Mouse (Mus musculus) heart, adult 8-10 months (tissue): ENCODE measurements around the gene Ubxn4. TPM values are rescaled to one million over a fixed set of nuclear protein-coding genes. Genes with fewer than 3 reads are reported as not detected.
A peak's percentile ranks its signal among the peaks of the same experiment; 100 is the strongest.
"Not testable (repeated sequence)": the region's sequence is repeated elsewhere in the genome, so short reads cannot be mapped to it uniquely, and the experiment has no call there.

Experiments used
- DNase-seq: peaks from one replicate; pipeline ENCODE4 v3.0.0; 2022; ENCODE audit warnings: low spot score
- total RNA-seq, 4 experiments: library from RNA; stranded (reverse); gene quantifications; 2 replicates each; pipeline ENCODE4 v1.2.4; 2022

The Ubxn4 gene
- total RNA-seq: 10 to 100 TPM; 35.4 to 43.4 (median 40.7) TPM

DNA sequence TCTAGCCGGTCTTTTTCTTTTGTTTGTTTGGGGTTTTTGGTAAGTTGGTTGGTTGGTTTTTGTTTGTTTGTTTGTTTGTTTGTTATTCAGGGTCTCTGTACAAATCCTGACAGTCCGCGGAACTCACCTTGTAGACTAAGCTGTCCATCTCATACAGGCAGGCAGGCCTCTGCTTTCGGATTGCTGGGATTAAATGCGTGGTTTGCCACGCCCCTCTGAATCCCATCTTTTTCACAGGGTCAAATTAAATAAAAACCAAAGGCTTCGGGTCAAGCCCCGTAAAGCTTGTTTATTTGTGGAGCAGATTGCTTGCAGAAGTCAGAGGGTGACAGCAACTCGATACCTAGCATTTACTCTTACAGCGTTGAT lies at the start of gene Ubxn4:
Ubxn4 (plus strand) TSS at position 338 of the 369 bp plus-strand sequence.
- no peak for DNase-seq

DNA sequence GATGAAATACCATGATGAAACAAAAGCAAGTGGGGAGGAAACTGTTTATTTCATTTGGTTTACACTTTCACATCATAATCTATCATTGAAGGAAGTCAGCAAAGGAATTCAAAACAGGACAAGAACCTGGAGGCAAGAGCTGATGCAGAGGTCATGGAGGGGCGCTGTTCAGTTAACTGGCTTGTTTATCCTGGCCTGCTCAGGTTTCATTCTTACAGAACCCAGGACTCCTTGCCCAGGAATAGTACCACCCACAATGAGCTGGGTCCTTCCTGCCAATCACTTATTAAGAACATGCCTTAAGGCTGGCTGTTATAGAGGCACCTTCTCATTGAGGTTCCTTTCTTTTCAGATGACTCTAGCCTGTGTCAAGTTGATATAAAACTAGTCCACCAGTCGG lies 49.8 kb upstream of the Ubxn4 start:
- DNase-seq: no peak

DNA sequence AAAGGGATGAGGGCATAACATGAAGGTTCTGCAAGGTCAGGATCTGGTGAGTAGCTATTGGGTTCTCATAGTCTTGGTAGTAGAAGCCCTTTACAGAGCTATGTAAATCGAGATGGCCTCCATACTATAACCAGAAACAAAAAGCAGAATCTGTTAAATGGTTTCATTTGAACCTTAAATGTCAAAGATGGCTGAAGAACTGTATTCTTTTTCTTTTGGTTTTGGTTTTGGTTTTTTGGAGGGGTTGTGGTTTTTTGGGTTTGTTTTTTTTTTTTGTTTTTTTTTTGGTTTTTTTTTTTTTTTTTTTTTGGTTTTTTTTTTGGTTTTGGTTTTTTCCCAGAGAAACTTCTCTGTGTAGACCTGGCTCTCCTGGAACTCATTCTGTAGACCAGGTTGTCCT lies 46.4 kb upstream of the Ubxn4 start:
- DNase-seq: no peak

DNA sequence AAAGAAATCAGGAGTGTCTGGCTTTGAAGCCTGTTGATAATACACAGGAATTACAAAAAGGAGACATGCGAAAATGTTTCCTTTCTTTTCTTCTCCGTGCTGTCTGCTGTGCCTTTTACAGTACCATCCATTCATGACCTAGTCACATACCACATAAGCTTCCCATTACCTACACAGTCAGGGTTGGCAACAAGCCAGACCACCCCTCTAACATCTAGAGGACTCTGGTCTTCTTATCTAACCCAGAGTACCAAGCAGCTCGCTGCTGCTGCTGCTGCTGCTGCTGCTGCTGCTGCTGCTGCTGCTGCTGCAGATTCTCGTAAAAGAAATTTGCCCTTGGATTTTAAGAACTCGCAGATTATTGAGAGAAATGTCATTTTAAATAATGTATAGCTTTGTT lies 30.5 kb upstream of the Ubxn4 start:
- DNase-seq: no peak

DNA sequence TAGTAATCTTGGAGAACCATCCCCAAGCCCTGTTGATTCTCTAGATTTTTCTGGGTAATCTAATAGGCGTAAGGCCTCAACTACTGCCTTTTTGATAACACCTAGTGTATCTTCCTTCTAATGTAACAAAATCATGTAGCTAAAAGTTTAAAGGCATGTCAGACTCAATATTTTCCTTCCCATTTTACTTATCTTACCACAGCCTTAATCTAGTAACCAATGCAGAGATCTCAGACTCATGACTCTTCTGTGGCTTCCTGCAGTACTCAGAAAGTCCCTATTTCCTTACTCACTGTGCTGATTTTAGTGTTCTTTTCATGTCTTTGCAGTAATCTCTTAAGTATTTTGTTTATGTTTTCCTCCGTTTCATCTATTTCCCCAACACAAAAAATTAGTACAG lies 21.9 kb upstream of the Ubxn4 start:
- no peak for DNase-seq

DNA sequence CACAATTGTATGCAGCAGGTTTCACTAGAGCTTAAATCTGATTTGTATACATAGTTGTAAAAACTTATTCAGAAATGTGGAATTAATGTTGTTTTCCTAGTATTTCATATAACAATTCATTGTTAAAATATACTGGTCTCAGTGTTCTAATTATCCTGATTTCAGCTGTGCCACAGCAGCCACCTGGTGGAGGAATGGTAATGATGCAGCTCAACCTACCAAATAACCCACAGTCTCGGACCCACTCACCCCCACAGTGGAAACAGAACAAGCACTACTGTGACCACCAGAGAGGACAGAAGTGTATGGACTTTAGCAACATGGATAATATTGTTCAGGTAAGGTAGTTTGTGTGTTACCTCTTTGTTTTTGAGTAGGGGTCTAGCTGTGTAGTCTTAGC lies 20.5 kb upstream of the Ubxn4 start:
- no peak for DNase-seq

DNA sequence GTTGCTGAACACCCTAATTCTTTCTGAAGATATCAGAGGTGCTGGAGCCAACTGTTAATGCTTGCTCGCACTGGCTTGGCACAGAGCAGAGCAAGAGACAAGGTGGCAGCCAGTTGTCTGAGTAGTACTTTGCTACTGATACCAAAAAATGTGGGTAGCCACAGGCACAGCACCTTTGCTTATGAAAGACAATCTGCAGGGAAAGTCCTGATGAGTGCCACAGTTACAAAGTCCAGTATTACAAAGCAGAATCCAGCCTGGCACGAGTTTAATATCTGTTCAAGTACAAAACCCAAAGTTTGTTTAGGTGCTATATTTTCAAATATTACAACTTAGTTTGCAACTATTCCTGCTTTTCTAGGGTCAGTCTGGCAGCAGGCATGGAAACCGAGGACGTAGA lies 8.6 kb upstream of the Ubxn4 start:
- no peak for DNase-seq

DNA sequence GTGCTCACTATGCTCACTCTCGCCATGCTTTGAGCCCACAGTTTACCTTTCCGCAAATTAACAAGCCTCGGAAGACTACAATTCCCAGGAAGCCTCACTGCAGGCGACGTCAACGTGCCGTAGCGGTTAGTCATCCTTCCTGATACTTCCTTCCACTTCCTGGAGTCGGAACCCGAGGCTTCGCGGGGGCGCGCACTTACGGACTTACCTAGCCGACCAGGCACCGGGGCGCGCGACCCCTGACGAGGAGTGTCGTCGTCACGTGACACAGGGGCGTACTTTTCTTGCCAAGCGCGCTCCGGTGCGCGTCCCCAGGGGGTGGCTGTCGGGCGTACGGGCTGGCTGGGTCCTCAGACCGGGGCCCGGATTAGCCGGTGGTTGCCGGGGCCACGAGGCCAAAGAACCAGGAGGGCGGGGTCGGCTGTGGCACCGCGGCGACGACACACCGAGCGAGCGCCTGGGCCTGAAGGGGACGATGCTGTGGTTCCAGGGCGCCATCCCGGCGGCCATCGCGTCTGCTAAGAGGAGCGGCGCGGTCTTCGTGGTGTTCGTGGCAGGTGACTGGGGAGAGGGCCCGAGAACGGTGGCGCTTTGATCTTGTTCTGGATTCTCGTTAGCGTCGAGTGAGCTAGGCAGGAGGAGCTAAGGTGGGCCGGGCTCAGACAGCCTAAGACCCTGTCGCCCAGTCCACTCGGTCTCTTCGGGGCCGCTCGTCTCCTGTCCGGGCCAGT lies 397 bp downstream of the Ubxn4 start:
- peak; percentile 92 for DNase-seq

DNA sequence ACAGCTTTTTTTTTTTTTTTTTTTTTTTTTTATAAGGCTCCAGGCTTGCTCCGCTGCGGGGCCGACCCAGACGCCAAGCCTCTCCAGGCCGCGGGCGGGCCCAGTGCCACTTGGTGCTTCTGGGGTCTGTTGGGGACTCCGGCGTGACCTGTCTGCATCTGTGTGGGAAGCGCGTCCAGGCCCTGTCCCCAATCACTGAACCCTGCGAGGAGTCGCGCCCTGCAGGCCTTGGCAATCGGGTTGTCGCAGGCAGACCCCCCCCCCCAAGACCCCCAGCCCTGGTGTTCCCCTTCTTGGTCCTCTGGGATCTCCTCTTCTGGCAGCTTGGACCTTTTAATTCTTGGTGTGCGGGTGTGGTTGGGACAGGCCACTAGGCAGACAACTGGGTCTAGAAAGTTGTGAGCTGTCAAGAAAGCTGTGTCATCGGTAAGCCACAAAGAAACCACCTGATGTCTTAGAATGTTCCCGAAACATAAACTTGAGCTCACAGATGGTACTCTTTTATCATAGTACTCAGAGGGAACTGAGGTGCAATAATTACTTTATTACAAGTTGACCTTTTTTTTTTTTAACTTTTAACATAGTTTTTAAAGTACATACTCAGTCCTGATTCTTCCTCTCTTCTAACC lies 1.1 kb downstream of the Ubxn4 start:
- no peak for DNase-seq

DNA sequence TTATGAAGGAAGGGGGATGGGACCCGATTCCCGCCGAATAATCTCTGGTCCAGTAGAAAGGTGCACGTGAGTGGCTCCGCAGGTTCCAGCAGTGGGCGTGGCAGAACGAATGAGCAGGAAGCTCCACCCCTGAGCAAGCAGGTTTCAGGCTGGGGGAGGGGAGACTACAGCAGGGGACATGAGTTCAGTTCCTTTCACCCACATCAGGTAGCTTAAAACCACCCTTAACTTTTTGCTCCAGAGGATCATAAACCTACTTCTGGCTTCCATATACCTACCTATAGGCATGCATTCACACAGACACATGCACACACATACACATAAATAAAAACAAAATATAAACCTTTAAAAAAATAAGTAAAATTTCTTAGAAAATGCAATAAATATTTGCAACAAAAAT lies 23.3 kb downstream of the Ubxn4 start:
- not testable (repeated sequence) for DNase-seq

DNA sequence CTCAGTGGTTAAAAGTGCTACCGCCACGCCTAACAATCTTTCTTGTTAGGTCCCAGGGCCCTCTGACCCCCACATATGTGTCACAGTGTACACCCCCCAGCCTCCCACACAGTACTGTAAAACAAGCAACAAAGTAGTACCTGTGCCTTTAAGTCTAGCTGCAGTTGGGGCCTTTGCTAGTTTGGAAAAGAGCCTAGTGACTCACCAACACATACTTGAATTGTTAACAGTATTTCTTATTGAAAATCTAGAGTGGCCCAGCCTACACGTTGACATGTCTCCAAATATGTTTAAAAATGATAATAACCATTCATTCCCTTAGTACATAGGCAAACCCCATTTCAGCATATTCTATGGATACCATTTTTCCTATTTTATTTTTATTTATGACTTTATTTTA lies 27.0 kb downstream of the Ubxn4 start:
- no peak for DNase-seq

DNA sequence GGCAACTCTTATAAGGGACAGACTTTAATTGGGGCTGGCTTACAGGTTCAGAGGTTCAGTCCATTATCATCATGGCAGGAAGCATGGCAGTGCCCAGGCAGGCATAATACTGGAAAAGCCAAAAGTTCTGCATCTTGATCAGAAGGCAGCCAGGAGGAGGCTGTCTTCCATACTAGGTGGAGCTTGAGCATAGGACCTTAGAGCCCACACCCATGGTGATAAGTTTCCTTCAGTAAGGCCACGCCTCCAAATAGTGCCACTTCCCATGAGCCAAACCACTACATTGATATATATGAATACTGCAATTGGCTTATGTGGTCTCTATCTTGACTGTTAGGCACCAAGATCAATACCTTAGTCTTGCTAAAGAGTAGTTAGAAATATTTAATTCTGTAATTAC lies 32.1 kb downstream of the Ubxn4 start:
- no peak for DNase-seq

DNA sequence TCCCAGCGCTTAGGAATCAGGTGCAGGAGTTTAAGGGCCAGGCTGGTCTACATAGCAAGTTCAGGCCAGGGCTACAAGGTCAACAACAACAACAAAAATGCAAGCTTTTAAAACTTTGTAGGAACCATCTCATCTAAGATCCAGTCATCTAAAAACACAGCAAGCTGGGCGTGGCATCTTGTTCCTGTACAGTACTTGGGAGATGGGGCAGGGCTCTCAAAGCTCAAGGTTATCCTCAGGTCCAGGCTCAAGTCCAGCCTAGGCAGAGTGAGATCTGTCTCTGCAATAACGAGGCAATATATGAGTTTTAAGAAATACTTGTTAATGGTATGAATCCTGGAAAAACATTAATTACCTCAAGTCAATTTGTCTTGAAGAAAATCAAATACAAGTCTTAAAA lies 34.8 kb downstream of the Ubxn4 start:
- no peak for DNase-seq

DNA sequence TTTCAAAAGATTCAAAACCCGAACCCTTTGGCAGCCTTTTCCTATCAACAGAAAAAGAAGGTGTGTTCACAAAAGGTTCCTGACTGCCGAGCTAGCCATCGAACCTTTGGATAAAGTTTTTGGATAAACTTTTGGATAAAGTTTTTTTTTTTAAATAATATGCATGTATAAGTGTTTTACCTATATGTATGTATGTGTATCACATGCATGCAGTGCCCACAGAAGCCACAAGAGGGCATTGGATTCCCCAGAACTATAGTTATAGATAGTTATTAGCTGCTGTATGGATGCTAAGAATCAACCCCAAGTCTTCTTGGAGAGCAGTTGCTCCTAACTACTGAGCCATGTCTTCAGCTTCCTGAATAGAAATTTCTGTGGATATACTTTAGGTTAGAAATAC lies 38.0 kb downstream of the Ubxn4 start:
- no peak for DNase-seq

DNA sequence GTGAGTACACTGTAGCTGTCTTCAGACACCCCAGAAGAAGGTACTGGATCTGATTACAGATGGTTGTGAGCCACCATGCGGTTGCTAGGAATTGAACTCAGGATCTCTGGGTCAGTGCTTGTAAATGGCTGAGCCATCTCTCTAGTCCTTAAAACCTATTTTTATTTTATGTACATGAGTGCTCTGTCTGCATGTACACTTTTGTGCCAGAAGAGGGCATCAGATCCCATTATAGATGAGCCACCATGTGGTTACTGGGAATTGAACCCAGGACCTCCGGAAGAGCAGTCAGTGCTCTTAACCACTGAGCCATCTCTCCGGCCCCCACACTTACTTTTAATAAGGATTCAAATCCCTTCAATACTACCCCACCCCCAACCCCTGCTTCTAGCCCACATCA lies 39.2 kb downstream of the Ubxn4 start:
- no peak for DNase-seq

DNA sequence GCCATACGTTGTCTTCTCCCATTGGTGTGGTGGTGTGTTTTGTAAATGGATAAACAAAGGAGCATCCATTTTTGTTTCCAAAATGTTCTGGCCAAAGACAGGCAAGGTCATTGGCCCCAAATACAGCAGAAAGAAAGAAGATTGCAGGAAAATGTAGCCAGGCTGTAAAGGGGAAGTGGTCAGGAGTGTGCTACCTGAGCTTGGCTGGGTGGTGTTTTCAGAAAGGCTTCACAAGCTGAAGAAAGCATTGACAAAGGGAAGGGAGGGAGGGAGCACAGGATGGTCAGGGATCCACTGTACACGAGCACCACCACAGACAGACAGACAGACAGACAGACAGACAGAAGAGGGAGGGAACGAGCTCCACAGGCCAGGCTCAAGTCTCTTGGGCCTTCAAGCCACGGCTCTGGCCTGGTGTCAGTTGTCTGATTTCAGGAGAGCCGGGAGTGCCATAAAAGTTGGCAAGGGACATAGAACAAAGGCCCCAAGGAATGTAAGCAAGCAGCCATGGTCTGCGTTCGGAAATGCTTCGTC lies 40.5 kb downstream of the Ubxn4 start:
- no peak for DNase-seq

DNA sequence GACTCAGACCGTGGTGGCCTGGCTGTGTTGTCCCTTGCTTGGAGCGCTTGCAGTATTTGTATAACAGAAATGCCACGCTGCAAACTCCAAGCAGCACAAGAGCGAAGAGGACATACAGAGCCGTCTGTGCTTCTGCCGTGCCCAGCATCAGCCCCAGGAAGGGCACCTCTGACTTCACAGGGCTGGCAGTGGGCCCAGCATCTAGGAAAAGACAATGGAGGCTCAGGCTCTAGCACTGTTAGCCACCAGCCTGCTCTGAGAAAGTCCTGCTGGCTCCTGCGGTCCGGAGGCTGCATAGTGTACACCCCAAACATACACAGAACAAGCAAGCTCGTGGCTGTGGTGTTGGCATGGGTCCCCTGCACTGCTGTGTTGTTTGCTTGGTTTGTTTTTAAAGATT lies 41.4 kb downstream of the Ubxn4 start:
- DNase-seq: no peak

DNA sequence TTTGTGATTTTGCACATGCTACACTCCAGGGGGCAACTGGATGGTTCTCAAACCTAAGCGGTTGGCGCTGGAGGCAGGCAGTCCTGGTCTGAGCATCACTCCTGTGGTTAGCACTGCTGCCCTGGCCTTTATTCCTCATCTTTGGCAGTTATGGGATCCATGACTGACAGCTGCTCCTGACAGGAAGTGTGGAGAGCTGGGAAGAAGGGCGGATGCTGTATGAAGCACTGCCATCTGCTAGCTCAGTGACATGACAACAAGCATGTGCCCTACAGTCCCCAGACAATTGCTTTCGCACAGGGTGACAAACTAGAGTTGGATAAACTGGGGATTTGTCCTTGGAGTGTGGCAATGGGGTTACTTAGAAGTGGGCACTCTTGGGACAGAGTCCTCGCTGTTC lies 46.5 kb downstream of the Ubxn4 start:
- DNase-seq: no peak

DNA sequence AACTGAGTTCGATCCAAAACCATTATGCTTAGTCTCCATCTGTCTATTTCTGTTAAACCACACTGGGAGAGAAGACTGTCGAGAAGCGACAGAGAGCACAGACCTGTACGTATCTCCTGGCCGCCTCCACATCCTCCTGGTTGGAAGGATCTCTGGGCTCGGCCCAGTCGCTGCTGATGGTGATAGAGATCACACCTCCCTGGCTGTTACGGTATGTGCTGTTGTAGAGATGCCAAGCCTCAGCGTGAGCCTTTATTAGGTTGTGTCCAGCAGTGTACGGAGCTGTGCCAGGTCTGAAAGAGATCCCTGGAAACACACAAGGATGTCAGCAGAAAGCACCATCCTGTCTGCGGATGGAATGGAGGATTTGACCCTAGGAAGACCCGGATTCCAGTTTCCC lies 49.8 kb downstream of the Ubxn4 start:
- DNase-seq: no peak

DNA sequence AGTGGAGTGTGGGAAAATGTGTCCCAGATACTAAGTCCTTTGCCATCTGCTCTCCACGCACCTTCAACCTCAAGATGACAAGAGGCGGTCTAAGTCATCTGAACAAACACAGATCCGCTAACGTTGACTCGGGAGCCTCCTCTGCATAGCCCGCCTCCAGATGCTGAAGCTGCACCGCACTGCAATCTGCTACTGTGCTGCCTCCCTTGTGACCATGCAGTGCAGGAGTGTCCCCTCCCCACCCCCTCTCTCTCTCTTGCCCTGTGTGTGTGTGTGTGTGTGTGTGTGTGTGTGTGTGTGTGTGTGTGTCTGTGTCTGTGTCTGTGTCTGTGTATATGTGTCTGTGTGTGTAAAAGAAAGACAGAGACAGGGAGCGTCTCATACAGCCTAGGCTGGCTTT lies 51.5 kb downstream of the Ubxn4 start:
- no peak for DNase-seq

DNA sequence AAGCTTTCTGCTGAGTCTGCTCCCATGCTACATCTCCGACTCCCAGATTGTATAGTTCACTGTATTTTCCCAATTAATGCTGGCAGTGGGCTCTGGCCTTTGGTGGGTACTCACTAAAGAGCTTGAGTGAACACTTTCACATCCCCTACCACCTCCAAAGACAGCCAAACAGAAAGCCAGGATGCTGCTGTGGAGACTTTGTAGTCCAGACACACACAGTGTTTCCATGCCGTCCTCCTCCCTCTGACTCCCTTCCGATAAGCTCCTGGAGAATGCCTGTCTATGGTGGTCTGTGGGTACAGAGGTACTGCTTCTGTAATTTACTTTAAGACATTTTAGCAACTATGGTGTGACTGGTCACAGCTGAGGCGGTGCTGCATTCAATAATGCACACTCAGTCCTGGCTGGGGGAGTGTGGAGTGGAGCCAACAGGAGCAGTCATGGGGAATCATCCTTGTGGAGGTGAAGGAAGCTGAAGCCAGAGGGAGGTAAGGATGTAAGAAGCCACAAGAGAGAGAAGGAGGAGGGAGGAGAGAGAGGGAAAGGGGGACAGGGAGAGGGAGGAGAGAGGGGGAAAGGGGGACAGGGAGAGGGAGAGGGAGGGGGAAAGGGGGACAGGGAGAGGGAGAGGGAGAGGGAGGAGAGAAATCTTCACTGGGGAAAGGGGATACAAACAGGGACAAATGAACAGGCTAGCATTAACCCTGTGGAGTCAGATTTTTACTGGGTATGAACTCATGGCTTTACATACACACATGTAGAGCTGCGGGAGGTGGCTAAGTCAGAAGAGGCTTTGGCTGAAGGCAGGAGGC lies 52.2 kb downstream of the Ubxn4 start:
- no peak for DNase-seq

DNA sequence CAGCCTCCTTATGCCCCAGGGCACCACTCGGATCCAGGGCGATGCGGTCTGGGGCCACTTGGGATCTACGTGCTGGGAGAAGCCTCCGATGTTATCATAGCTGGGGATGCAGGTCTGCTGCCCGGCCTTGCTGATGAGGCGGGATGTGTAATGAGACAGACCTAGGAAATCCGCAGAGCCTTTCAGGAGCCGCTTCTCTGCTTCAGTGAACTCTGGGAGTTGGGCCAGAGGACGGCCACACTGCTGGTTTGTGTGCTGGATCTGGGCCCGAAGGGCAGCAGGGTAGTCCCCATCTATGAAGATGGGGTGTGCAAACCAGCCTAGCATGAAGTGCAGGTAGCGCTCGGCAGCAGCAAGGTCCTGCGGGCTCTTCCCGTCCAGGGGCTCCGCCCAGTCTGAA lies 60.1 kb downstream of the Ubxn4 start:
- DNase-seq: no peak

DNA sequence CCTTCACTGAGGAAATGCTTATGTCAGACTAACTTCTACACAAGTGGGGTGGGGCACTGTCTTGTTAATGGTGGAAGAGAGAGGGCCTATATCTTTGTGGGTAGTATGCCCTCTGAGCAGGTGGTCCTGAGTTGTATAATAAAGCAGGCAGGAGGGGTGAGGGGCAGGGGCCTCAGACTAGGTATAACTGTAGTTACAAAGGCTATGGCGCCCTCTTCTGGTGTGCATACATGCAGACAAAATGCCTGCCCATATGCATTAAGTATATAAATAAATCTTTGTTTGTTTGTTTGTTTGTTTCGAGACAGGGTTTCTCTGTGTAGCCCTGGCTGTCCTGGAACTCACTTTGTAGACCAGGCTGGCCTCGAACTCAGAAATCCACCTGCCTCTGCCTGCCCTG lies 65.3 kb downstream of the Ubxn4 start:
- DNase-seq: no peak
